Mouse (Mus musculus): ENCODE results near the gene Iqgap2.

- TF ChIP-seq SMC3 (IDR thresholded peaks at IDR 0.05; ENCODE audit: low read depth, low read length) (no peak), POLR2A (IDR thresholded peaks at IDR 0.05; ENCODE audit: low read depth, low read length) (no peak), CTCF (conservative IDR thresholded peaks at IDR 0.05 in 1 of 2, IDR thresholded peaks at IDR 0.05 in 1 of 2; ENCODE audit: low read depth in 2 of 2, low read length in 2 of 2) (no peak), ZNF384 (IDR thresholded peaks at IDR 0.05; ENCODE audit: low read depth, low read length) (no peak), NELFE (IDR thresholded peaks at IDR 0.05; ENCODE audit: low read depth, low read length) (no peak), E2F4 (IDR thresholded peaks at IDR 0.05; ENCODE audit: insufficient replicate concordance, low read depth, low read length) (no peak), EP300 (IDR thresholded peaks at IDR 0.05; ENCODE audit: low read length) (no peak), MAZ (IDR thresholded peaks at IDR 0.05; ENCODE audit: low read depth, low read length) (no peak), ZMIZ1 (IDR thresholded peaks at IDR 0.05; ENCODE audit: low read depth, low read length) (no peak), CHD2 (IDR thresholded peaks at IDR 0.05; ENCODE audit: low read length) (no peak)
Measured at GRCm38 (mm10) chr13:95623042-95623441, 268.7 kb downstream of the Iqgap2 start.
